Mouse (Mus musculus): ENCODE data around the gene Adgrb3.

- no peak for TF ChIP-seq CTCF (IDR thresholded peaks at IDR 0.05; ENCODE audit: borderline replicate concordance, insufficient read depth, low read depth, low read length)
- no peak for TF ChIP-seq POLR2A (IDR thresholded peaks at IDR 0.05; ENCODE audit: borderline replicate concordance, insufficient read depth, low read length)
Measured at GRCm38 (mm10) chr1:25079395-25079794, 750.1 kb downstream of the Adgrb3 start.
